Mouse (Mus musculus) left cerebral cortex, postnatal 36 days (tissue): ENCODE measurements at regions not wholly inside any gene's neighbourhood (a gene's known extent, or its start where the extent isn't known, plus 50 kb on each side); places are given as distances from the start of the nearest gene placed in this dataset.
A peak's percentile ranks its signal among the peaks of the same experiment; 100 is the strongest.

Source experiments
- DNase-seq, 2 experiments: peaks; one replicate each; pipeline ENCODE4 v3.0.0; 2021 to 2022; ENCODE audit warnings: low spot score in 2 of 2, mixed read lengths in 1 of 2
- intact Hi-C: fragments of 180-260 bp; cut with DNase I; formaldehyde crosslinking; loops from one replicate; pipeline ENCODE4 v1.15.1; 2025

- intact Hi-C loops, result no loop called here
- DNase-seq, result no peak
Observed at GRCm38 (mm10) chr16:29975800-29976199, 88.4 kb upstream of the Hes1 start.

- intact Hi-C loops, result no loop called here
- DNase-seq, result no peak
Observed at GRCm38 (mm10) chr16:29977011-29977410, 87.2 kb upstream of the Hes1 start.

- intact Hi-C loops, result no loop called here
- no peak for DNase-seq
Observed at GRCm38 (mm10) chr16:29977711-29978110, 86.5 kb upstream of the Hes1 start.

GRCm38 (mm10) chr16:29979066-29979465 is 85.1 kb upstream of the Hes1 start:
- DNase-seq, result no peak
- intact Hi-C loops, result no loop called here

GRCm38 (mm10) chr16:29981543-29981942 is 82.6 kb upstream of the Hes1 start:
- intact Hi-C loops, result no loop called here
- no peak for DNase-seq

GRCm38 (mm10) chr16:29982224-29982785 is 81.9 kb upstream of the Hes1 start:
- intact Hi-C loops, result no loop called here
- no peak for DNase-seq

- intact Hi-C loops, result no loop called here
- DNase-seq, result no peak
Observed at GRCm38 (mm10) chr16:29983161-29983560, 81.0 kb upstream of the Hes1 start.

- intact Hi-C loops, result no loop called here
Observed at GRCm38 (mm10) chr16:29985126-29985931, 78.9 kb upstream of the Hes1 start.

GRCm38 (mm10) chr16:29987595-29987994 is 76.6 kb upstream of the Hes1 start:
- intact Hi-C loops, result no loop called here
- DNase-seq, result no peak

More at GRCm38 (mm10) chr16:29985126-29985931, 78.9 kb upstream of the Hes1 start:
- peak; percentile 51 to 60 for DNase-seq

GRCm38 (mm10) chr16:29987999-29988398 is 76.2 kb upstream of the Hes1 start:
- DNase-seq, result no peak
- intact Hi-C loops, result no loop called here

- intact Hi-C loops, result no loop called here
- no peak for DNase-seq
Observed at GRCm38 (mm10) chr16:29989308-29989707, 74.9 kb upstream of the Hes1 start.

- intact Hi-C loops, result no loop called here
- no peak for DNase-seq
Observed at GRCm38 (mm10) chr16:29990393-29990792, 73.8 kb upstream of the Hes1 start.

- DNase-seq, result no peak
- intact Hi-C loops, result no loop called here
Observed at GRCm38 (mm10) chr16:29990795-29991587, 73.2 kb upstream of the Hes1 start.

GRCm38 (mm10) chr16:29991876-29992380 is 72.3 kb upstream of the Hes1 start:
- DNase-seq, result no peak
- intact Hi-C loops, result no loop called here

GRCm38 (mm10) chr16:29993111-29993510 is 71.1 kb upstream of the Hes1 start:
- intact Hi-C loops, result no loop called here
- DNase-seq, result no peak

- intact Hi-C loops, result no loop called here
- no peak for DNase-seq
Observed at GRCm38 (mm10) chr16:29993535-29993934, 70.6 kb upstream of the Hes1 start.

- DNase-seq, result no peak
- intact Hi-C loops, result no loop called here
Observed at GRCm38 (mm10) chr16:29996139-29997069, 67.8 kb upstream of the Hes1 start.

GRCm38 (mm10) chr16:30000166-30000565 is 64.0 kb upstream of the Hes1 start:
- intact Hi-C loops, result no loop called here
- no peak for DNase-seq

- intact Hi-C loops, result loop anchor here (5.0 kb wide), 2 partner anchors 53 to 188 kb away; no protein-coding TSS in a partner anchor
- DNase-seq, result no peak
Observed at GRCm38 (mm10) chr16:30005124-30005523, 59.1 kb upstream of the Hes1 start.
